Mouse (Mus musculus): ENCODE measurements around the gene Gm1043. TPM values are rescaled to one million over a fixed set of nuclear protein-coding genes. Genes with fewer than 3 reads are reported as not detected.

The Gm1043 gene
- polyA plus RNA-seq, 1 experiment = 10.7 TPM

DNA sequence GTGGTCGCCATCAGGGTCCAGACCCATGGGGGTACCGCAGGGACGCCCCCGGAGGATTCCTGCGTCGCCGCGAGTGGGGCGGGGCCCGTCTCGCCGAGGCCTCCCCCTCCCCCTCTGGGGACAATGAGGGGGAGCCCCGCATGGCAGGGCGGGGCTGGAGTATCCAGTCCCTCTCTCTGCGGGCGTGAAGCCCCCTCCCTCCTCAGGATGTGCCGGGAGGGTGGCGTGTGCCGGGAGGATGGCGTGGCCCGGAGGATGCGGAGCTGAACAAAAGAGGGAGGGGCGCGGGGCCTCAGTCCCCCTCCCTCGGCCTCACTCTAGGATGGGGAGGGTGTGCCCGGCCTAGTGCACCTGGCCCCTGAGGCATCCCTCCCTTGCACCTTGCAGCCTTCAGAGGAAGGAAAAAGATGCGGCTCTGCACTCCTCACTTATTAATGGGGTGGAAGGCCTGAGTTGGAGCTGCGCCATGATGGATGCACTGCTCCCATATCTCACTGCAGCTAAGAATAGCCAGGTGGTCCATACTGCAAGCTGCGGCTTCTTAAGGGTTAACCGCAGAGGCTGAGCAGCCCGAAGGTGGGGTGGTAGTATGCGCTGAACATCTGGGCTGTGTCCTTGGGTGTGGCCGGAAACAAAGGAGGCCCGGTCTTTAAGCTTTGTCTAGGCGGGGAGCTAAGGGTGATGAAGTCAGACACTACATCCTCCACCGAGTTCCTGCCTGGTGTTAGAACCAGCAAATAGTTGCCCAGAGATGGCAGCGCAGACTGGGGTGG, 161.2 kb downstream of the Gm1043 start:
- 0 out of 2 replicates have a peak, but pooled peaks have one; percentile 5 for TF ChIP-seq POLR2A (IDR thresholded peaks at IDR 0.05; ENCODE audit: borderline replicate concordance, extremely low read depth, insufficient read depth, insufficient read length, poor library complexity, severe bottlenecking)
- no peak for TF ChIP-seq CTCF (IDR thresholded peaks at IDR 0.05; ENCODE audit: borderline replicate concordance, extremely low read depth, insufficient read depth, insufficient read length)
- peak; percentile 88 for DNase-seq (ENCODE audit: low read depth)

DNA sequence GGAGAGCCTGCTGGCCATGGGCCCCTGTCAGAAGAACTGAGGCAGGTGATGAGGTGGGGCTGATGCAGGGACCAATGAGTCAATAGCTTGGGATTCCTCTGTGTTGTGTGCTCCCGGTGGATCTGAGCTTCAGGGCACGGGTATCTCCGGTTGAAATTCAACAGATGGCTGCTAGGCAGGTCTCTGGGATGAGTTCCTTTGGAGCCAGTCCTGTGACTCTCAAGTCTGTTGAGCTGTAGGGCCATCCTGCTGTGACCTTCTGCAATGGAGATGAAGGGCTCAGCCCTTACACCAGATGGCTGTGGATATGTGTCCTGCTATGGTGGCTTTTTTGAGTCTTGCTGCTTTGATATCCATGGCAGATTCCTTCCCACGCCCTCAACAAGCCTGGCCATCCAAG, 162.3 kb downstream of the Gm1043 start:
- TF ChIP-seq CTCF (IDR thresholded peaks at IDR 0.05; ENCODE audit: borderline replicate concordance, extremely low read depth, insufficient read depth, insufficient read length) = no peak
- no peak for TF ChIP-seq POLR2A (IDR thresholded peaks at IDR 0.05; ENCODE audit: borderline replicate concordance, extremely low read depth, insufficient read depth, insufficient read length, poor library complexity, severe bottlenecking)
- DNase-seq (ENCODE audit: low read depth) = no peak

DNA sequence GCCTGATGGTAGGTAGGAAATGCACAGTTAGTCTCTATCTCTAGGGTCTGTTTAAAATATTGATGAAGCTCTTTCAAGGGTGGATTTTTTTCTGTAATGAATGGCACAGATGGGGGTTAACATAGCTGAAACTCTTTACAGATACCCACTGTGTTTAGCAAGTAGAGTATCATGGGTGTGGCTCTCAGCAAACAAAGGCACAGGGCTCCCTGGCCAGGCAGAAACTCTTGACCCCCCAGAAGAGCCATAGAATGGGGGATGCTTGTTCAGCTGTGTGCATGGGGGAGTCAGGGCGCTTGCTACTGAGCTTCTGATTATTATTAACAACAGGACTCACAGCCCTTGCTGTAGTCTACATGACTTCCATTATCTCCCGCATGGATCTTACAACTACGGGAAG, 163.7 kb downstream of the Gm1043 start:
- DNase-seq (ENCODE audit: low read depth) = no peak
- TF ChIP-seq POLR2A (IDR thresholded peaks at IDR 0.05; ENCODE audit: borderline replicate concordance, extremely low read depth, insufficient read depth, insufficient read length, poor library complexity, severe bottlenecking) = no peak
- no peak for TF ChIP-seq CTCF (IDR thresholded peaks at IDR 0.05; ENCODE audit: borderline replicate concordance, extremely low read depth, insufficient read depth, insufficient read length)

DNA sequence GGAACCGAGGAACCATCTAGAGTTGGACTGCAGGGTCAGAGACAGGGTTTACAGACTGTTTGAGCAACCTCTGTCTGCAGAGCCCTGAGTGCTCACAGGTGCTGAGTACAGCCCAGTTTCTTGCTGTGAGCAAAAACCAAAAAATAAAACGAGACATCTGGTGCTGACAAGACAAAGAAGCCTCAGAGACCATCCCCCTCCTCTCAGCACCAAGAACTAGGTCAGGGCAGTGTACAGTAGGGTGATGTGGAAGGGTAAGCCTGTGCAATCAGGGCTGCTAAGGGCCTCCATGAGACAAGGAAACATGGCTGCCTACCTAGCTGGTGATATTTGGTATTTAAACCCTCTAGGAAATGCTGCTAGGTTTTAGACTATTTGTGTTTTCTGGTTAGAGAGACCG, 166.4 kb downstream of the Gm1043 start:
- no peak for TF ChIP-seq POLR2A (IDR thresholded peaks at IDR 0.05; ENCODE audit: borderline replicate concordance, extremely low read depth, insufficient read depth, insufficient read length, poor library complexity, severe bottlenecking)
- no peak for DNase-seq (ENCODE audit: low read depth)

DNA sequence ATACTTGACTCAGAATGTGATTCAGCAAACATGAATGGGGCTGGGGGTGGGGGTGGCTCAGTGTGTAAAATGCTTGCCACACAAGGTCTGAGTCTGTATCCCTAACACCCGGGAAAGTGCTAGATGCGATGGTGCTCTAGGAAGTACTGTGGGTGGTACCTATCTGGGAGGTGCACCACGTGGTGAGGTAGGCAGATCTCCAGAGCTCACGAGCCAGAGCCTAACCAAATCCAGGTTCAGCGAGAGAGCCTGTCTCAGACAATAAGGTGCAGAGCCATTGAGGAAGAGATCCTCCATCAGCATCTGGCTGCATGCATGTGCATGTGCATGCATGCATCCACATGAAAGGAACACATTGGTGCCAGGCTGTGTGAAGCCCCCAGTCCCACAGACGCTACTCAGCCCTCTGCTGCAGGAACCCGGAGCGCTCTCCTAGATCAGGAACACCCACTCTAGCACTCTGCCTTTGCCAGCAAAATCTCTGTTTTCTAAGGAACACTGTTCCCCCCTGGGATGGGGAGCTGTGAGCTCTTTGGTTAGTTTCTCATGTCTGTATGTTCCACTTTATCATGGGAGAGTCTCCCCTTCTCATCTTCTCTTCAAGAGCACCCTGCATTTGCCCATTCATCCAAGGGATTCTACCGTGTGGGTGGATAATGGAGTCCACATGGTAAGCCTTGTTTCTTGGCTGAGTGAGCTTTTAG, 167.1 kb downstream of the Gm1043 start:
- DNase-seq (ENCODE audit: low read depth) = no peak
- TF ChIP-seq POLR2A (IDR thresholded peaks at IDR 0.05; ENCODE audit: borderline replicate concordance, extremely low read depth, insufficient read depth, insufficient read length, poor library complexity, severe bottlenecking) = no peak
- no peak for TF ChIP-seq CTCF (IDR thresholded peaks at IDR 0.05; ENCODE audit: borderline replicate concordance, extremely low read depth, insufficient read depth, insufficient read length)

DNA sequence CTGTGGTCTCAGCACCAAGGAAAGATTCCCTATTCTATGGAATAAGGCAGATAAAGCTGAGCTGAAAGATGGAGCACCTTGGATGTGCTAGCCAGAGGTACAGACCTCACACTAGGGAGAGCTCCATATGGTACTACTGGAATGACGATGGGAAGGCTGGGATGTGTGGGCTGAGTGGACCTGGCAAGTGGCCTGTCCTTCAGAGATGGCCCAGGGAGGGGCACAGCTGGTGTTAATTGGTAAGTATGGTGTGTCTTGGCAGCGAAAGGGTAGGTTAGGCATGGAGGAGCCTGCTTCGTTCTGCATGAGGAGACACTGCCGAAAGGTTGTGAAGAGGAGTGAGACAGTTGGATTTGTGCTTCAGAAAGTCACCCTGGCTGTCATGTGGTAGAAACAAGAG, 169.4 kb downstream of the Gm1043 start:
- no peak for TF ChIP-seq CTCF (IDR thresholded peaks at IDR 0.05; ENCODE audit: borderline replicate concordance, extremely low read depth, insufficient read depth, insufficient read length)
- DNase-seq (ENCODE audit: low read depth) = peak; percentile 49

DNA sequence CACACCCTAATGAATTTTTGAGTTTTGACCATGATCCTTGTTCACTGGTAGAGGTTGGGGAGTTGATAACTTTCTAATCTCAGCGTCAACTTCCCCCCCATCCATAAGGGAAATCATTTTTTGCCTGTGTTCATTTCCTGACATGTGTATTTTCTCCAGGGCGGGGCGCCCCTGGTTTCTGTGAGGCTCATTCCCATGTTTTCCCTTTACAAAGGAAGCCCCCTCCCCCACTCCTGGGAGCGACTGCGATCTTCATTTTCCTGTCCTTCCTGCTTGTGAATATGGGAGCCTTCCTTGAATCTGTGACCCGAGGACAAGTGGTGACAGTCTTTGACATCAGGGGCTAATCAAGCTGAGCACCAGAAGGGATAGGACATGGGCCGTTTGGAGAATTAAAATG, 171.7 kb downstream of the Gm1043 start:
- no peak for DNase-seq (ENCODE audit: low read depth)
- TF ChIP-seq CTCF (IDR thresholded peaks at IDR 0.05; ENCODE audit: borderline replicate concordance, extremely low read depth, insufficient read depth, insufficient read length) (no peak), POLR2A (IDR thresholded peaks at IDR 0.05; ENCODE audit: borderline replicate concordance, extremely low read depth, insufficient read depth, insufficient read length, poor library complexity, severe bottlenecking) (no peak)

DNA sequence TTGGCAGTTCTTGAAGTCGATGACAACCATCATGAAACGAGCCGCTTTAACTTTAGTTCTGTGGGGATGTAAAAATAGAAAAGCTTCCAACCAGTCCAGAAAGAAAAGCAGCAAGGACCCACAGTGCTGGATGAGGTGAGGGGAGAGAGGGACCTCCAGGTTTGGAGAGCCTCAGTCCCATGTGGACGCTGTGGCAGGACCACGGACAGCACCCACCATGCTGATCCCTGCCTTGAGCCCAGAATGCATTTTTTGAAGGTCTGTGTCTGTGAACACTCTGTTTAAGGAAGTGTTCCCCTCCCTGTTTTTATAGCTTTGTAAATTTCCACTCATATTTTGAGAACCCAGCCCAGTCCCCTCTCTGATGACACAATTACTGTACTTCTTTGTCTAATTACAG, 172.1 kb downstream of the Gm1043 start:
- TF ChIP-seq CTCF (IDR thresholded peaks at IDR 0.05; ENCODE audit: borderline replicate concordance, extremely low read depth, insufficient read depth, insufficient read length) (no peak), POLR2A (IDR thresholded peaks at IDR 0.05; ENCODE audit: borderline replicate concordance, extremely low read depth, insufficient read depth, insufficient read length, poor library complexity, severe bottlenecking) (no peak)
- DNase-seq (ENCODE audit: low read depth) = peak; percentile 10

DNA sequence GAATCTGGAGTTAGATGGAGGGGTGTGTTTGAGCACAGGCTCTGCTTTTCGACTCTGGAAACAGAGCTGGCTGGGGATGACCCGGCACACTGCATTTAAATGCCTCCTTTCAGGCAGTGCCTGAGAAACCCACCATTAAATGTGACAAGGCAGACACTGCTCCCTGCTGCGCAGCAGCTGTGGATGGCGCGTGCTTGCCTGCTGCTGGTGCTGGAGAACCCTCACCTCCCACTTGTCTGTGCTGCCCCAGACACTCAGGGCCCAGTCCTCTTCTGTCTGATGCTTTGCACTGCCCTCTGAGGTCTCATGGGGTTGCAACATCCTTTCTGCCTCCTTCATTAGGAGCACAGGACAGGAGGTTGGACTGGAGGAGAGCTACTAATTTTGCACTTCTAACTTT, 176.6 kb downstream of the Gm1043 start:
- DNase-seq (ENCODE audit: low read depth) = peak; percentile 67
- TF ChIP-seq POLR2A (IDR thresholded peaks at IDR 0.05; ENCODE audit: borderline replicate concordance, extremely low read depth, insufficient read depth, insufficient read length, poor library complexity, severe bottlenecking) (no peak), CTCF (IDR thresholded peaks at IDR 0.05; ENCODE audit: borderline replicate concordance, extremely low read depth, insufficient read depth, insufficient read length) (no peak)

DNA sequence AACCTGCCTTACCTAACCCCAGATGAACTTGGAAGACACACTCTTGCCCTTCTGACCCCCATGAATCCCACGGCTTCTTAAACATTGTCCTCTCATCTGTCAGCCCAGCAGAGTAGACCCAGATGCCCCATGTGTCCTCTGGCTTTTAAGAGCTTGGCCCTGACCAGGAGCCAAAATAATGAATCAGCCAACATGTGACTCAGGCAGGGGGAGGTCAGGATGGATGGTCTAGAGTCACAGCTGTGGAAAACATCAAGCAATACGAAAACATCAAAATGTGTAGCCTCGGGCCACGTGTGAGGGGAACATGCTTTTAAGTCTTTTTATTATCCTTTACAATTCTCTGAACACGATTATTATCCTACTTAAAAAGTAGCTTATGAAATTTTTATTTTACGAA, 178.6 kb downstream of the Gm1043 start:
- DNase-seq (ENCODE audit: low read depth) = peak; percentile 7
- no peak for TF ChIP-seq CTCF (IDR thresholded peaks at IDR 0.05; ENCODE audit: borderline replicate concordance, extremely low read depth, insufficient read depth, insufficient read length)
- TF ChIP-seq POLR2A (IDR thresholded peaks at IDR 0.05; ENCODE audit: borderline replicate concordance, extremely low read depth, insufficient read depth, insufficient read length, poor library complexity, severe bottlenecking) = no peak

Other genes starting within 250 kb of the Gm1043 start
- 49.0 and 66.7 TPM in 2 replicates for gene Ppp2r2c, start 216.9 kb upstream of the Gm1043 start, polyA plus RNA-seq (2012; rRNA removed)
- 4.0 and 7.8 TPM in 2 replicates for gene Wfs1, start 96.2 kb upstream of the Gm1043 start, polyA plus RNA-seq (2012; rRNA removed)
- 866 and 1,134 TPM in 2 replicates for gene Crmp1, start 156.6 kb downstream of the Gm1043 start, polyA plus RNA-seq (2012; rRNA removed)

Data from brain, embryonic 14.5 days (tissue).